Mouse (Mus musculus) limb, embryonic 14.5 days (tissue): ENCODE results near the gene Mpzl2. TPM values are rescaled to one million over a fixed set of nuclear protein-coding genes. Genes with fewer than 3 reads are reported as not detected.
"Not testable (repeated sequence)": the region's sequence is repeated elsewhere in the genome, so short reads cannot be mapped to it uniquely, and the experiment has no call there.

ENCODE experiments used
- ATAC-seq: fragments of 200-750 bp; cut with Nextera tagmentation; 2 replicates; pipeline ENCODE4 v1.8.0; 2017; ENCODE audit warnings: low read depth, moderate number of reproducible peaks, moderate TSS enrichment; ENCODE audit not compliant: low FRiP score
- DNase-seq: peaks from one replicate; pipeline ENCODE4 v3.0.0-alpha.2; 2015; ENCODE audit warnings: low spot score
- H3K27ac ChIP-seq: fragments of 300-500 bp; sonication (generic); replicated peaks from 2 replicates; pipeline ENCODE4 v1.5.1; 2014; ENCODE audit warnings: low read depth, mild to moderate bottlenecking, low read length, moderate library complexity, mixed read lengths
- H3K27me3 ChIP-seq: fragments of 300-500 bp; sonication (generic); 2 replicates; pipeline ENCODE4 v1.6.1; 2014; ENCODE audit warnings: low read length, mixed read lengths; ENCODE audit not compliant: control insufficient read depth, insufficient read depth
- H3K36me3 ChIP-seq: fragments of 300-500 bp; sonication (generic); 2 replicates; pipeline ENCODE4 v1.6.1; 2014; ENCODE audit warnings: mild to moderate bottlenecking, low read length, moderate library complexity, mixed read lengths; ENCODE audit not compliant: control insufficient read depth, insufficient read depth
- H3K4me1 ChIP-seq: fragments of 300-500 bp; sonication (generic); 2 replicates; pipeline ENCODE4 v1.6.1; 2014; ENCODE audit warnings: antibody characterized with exemption, low read length, mixed read lengths; ENCODE audit not compliant: control insufficient read depth, insufficient read depth
- H3K4me2 ChIP-seq: fragments of 300-500 bp; sonication (generic); replicated peaks from 2 replicates; pipeline ENCODE4 v1.6.1; 2014; ENCODE audit warnings: low read depth, mild to moderate bottlenecking, low read length, moderate library complexity; ENCODE audit not compliant: severe bottlenecking
- H3K4me3 ChIP-seq: fragments of 300-500 bp; sonication (generic); replicated peaks from 2 replicates; pipeline ENCODE4 v1.5.1; 2014; ENCODE audit warnings: low read length
- H3K9ac ChIP-seq: fragments of 300-500 bp; sonication (generic); 2 replicates; pipeline ENCODE4 v1.6.1; 2014; ENCODE audit warnings: mild to moderate bottlenecking, low read depth, low read length, moderate library complexity; ENCODE audit not compliant: severe bottlenecking
- H3K9me3 ChIP-seq: fragments of 300-500 bp; sonication (generic); 2 replicates; pipeline ENCODE4 v1.6.1; 2016; ENCODE audit warnings: low read length; ENCODE audit not compliant: control insufficient read depth
- POLR2A ChIP-seq: fragments of 200-500 bp; IDR thresholded peaks from 2 replicates; pipeline ENCODE4 v1.8.0; 2012; ENCODE audit warnings: inconsistent platforms, mild to moderate bottlenecking, moderate library complexity, borderline replicate concordance; ENCODE audit not compliant: insufficient read depth, insufficient read length; ENCODE audit errors: extremely low read depth
- WGBS: fragments of 180-500 bp; shearing (Covaris S2); extraction: QIAGEN DNeasy Blood & Tissue Kit; methylation state at CpG from one replicate; pipeline ENCODE4 v1.1.7; 2014; 5-methylcytosine and 5-hydroxymethylcytosine counted together
- polyA plus RNA-seq, 2 experiments: library from polyadenylated mRNA; depleted of rRNA in 1 of 2; stranded (reverse) in 1 of 2; unstranded in 1 of 2; fragments of >200 nt; fragmentation: Nextera tagmentation in 1 of 2; extraction: Ambion mirVana in 1 of 2; gene quantifications; 2 replicates each; pipeline versions ENCODE4 v1.2.1 to v1.2.3; 2012 to 2014

The Mpzl2 gene
- polyA plus RNA-seq, 2 experiments = 21.8 to 22.6 TPM

- Histone ChIP-seq H3K36me3 (no peaks in the 10 kb centered on the region), H3K9ac (no peak overlapping the region), H3K4me2 (no peak overlapping the region), H3K4me3 (no peak overlapping the region), H3K27ac (no peak overlapping the region), H3K27me3 (no peaks in the 10 kb centered on the region), H3K9me3 (no peaks in the 10 kb centered on the region), H3K4me1 (no peaks in the 10 kb centered on the region)
- TF ChIP-seq POLR2A = no peak
- ATAC-seq = no peak
- 78% methylated on average over 2 of the region's 2 CpGs for WGBS
- no peak for DNase-seq
Observed at GRCm38 (mm10) chr9:45032261-45032660, 7.3 kb upstream of the Mpzl2 start.

GRCm38 (mm10) chr9:45034526-45034925 lies 5.1 kb upstream of the Mpzl2 start:
- H3K27ac ChIP-seq = no peak overlapping the region
- no peaks in the 10 kb centered on the region for H3K9me3 ChIP-seq
- ATAC-seq (no peak), DNase-seq (no peak)
- no peak overlapping the region for H3K4me2 ChIP-seq
- H3K27me3 ChIP-seq = no peaks in the 10 kb centered on the region
- H3K9ac ChIP-seq = no peak overlapping the region
- no peak overlapping the region for H3K4me3 ChIP-seq
- H3K4me1 ChIP-seq = no peaks in the 10 kb centered on the region
- 83% methylated on average over 3 of the region's 3 CpGs for WGBS
- H3K36me3 ChIP-seq = no peaks in the 10 kb centered on the region
- TF ChIP-seq POLR2A = no peak

GRCm38 (mm10) chr9:45037803-45038202 lies 1.8 kb upstream of the Mpzl2 start:
- not testable (repeated sequence) for H3K27me3 ChIP-seq, H3K9ac ChIP-seq, DNase-seq, H3K27ac ChIP-seq, H3K36me3 ChIP-seq, H3K4me3 ChIP-seq, ATAC-seq, H3K9me3 ChIP-seq, H3K4me2 ChIP-seq
- WGBS = 84% methylated on average over 1 of the region's 1 CpGs
- H3K4me1 ChIP-seq = peaks cover 13% of the 10 kb centered on the region

- Histone ChIP-seq H3K27ac (no peak overlapping the region), H3K4me3 (no peak overlapping the region), H3K9me3 (no peaks in the 10 kb centered on the region), H3K36me3 (no peaks in the 10 kb centered on the region), H3K4me2 (peak overlapping the region; percentile 35), H3K9ac (no peak overlapping the region), H3K4me1 (peaks cover 19% of the 10 kb centered on the region), H3K27me3 (0 out of 2 replicates have a peak, but pooled peaks cover 3% of the 10 kb centered on the region)
- 13% methylated on average over 14 of the region's 14 CpGs for WGBS
- TF ChIP-seq POLR2A = no peak
- ATAC-seq (no peak), DNase-seq (no peak)
Observed at GRCm38 (mm10) chr9:45040066-45040845, 657 bp downstream of the Mpzl2 start.

GRCm38 (mm10) chr9:45041131-45041838 lies 1.7 kb downstream of the Mpzl2 start:
- Histone ChIP-seq H3K4me2 (peak overlapping the region; percentile 35), H3K4me1 (peaks cover 19% of the 10 kb centered on the region), H3K27ac (no peak overlapping the region), H3K27me3 (0 out of 2 replicates have a peak, but pooled peaks cover 3% of the 10 kb centered on the region), H3K36me3 (no peaks in the 10 kb centered on the region), H3K4me3 (no peak overlapping the region), H3K9me3 (no peaks in the 10 kb centered on the region), H3K9ac (no peak overlapping the region)
- DNase-seq = no peak
- ATAC-seq = no peak
- no peak for TF ChIP-seq POLR2A
- WGBS = 39% methylated on average over 16 of the region's 17 CpGs
